ENCODE assay signal across 32 mouse cellular contexts in the genomic region with DNA sequence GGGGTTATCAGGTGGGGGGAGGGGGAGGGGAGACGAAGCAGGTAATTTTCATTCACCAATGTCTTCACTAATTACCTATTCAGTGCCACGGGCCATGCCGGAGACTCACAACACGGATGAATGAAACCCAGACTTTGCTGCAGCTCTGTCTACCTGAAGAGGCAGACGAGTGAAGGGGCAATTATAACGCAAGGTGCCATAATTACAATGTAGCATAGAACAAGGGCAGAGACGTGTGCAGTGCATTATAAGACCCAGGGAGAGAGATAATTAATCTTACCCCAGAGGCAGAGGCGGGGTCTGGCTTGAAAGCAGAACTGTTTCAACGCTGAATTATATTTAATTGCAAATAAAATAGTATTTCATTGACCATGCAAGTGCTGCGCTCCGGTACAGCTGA. TPM values are rescaled to one million over a fixed set of nuclear protein-coding genes. Genes with fewer than 3 reads are reported as not detected.
A peak's percentile ranks its signal among the peaks of the same experiment; 100 is the strongest.
DNase-seq lines count a peak whose midpoint lies in the region; ATAC-seq and TF ChIP-seq lines count a peak whose summit lies in the region.
"Had no signal": no experiment of that assay in that cellular context is flagged by ENCODE, and none has a peak within 500 bp of the region (broad histone marks: within the 10 kb centered on the region; RNA-seq: fewer than 3 reads in every experiment).

No protein-coding gene starts in this region.

- ATAC-seq in midbrain, embryonic 14.5 days (ENCODE audit: low FRiP score, low TSS enrichment): no peak; the same call in 1 of the 2 replicates
- no peak for ATAC-seq in midbrain, postnatal 0 days (ENCODE audit: low FRiP score)
- no peak for ATAC-seq in forebrain, embryonic 15.5 days (replicated peaks)
- peak; percentile 60; the same call in 1 of the 2 replicates for ATAC-seq in hindbrain, embryonic 15.5 days (ENCODE audit: low FRiP score, low read depth)
- ATAC-seq: activated CD4-positive, CD25-positive, alpha-beta regulatory T cell, adult 4 months; inflammation-experienced regulatory T-cells, adult 6 months; liver, postnatal 0 days had no signal

- no peaks in the 10 kb centered on the region for H3K36me3 ChIP-seq in midbrain, embryonic 14.5 days (ENCODE audit: control insufficient read depth, insufficient read depth, low read length)
- H3K36me3 ChIP-seq in midbrain, postnatal 0 days (ENCODE audit: insufficient read depth, low read length): 0 out of 2 replicates have a peak, but pooled peaks cover 3% of the 10 kb centered on the region
- H3K36me3 ChIP-seq in forebrain, embryonic 15.5 days: no peaks in the 10 kb centered on the region
- H3K36me3 ChIP-seq in hindbrain, embryonic 15.5 days: no peaks in the 10 kb centered on the region
- H3K36me3 ChIP-seq: heart, embryonic 12.5 days; limb, embryonic 12.5 days had no signal

- no peak overlapping the region for H3K4me2 ChIP-seq in midbrain, embryonic 14.5 days (ENCODE audit: low read length)
- H3K4me2 ChIP-seq in midbrain, postnatal 0 days (ENCODE audit: low read depth, low read length, poor library complexity, severe bottlenecking): no peak overlapping the region
- no peak overlapping the region for H3K4me2 ChIP-seq in forebrain, embryonic 15.5 days (replicated peaks)
- no peak overlapping the region for H3K4me2 ChIP-seq in hindbrain, embryonic 15.5 days
- H3K4me2 ChIP-seq: heart, embryonic 12.5 days; limb, embryonic 12.5 days; liver, embryonic 11.5 days had no signal

- DNase-seq in midbrain, embryonic 14.5 days: peak; percentile 41
- DNase-seq in midbrain, postnatal 0 days (ENCODE audit: low spot score): no peak
- no peak for DNase-seq in embryo, embryonic 10 days (ENCODE audit: low spot score)
- no peak for DNase-seq in lung, postnatal 25 days (ENCODE audit: low spot score)
- DNase-seq in heart, postnatal 10 days: no peak
- DNase-seq: adrenal gland, adult 8-10 months; cerebellum, adult 2 months; cerebellum, postnatal 36 days; gastrocnemius, postnatal 10 days; kidney, adult 18-20 months; kidney, postnatal 4 days; liver, postnatal 0 days; lung, postnatal 10 days; right cerebral cortex, postnatal 4 days; thymus, postnatal 25 days had no signal

- intact Hi-C loops in heart, postnatal 10 days (cut with DNase I): no loop called here

- peak overlapping the region; percentile 27 for H3K27ac ChIP-seq in midbrain, embryonic 14.5 days (replicated peaks; ENCODE audit: low read depth, low read length)
- H3K27ac ChIP-seq in midbrain, postnatal 0 days (ENCODE audit: low read depth, low read length): no peak overlapping the region
- peak overlapping the region; percentile 27; the same call in 1 of the 2 replicates for H3K27ac ChIP-seq in forebrain, embryonic 15.5 days (replicated peaks)
- peak overlapping the region; percentile 53 for H3K27ac ChIP-seq in hindbrain, embryonic 15.5 days (replicated peaks)
- H3K27ac ChIP-seq: limb, embryonic 12.5 days had no signal

- no peak for TF ChIP-seq CTCF in midbrain, postnatal 0 days (IDR thresholded peaks at IDR 0.05)

- H3K4me1 ChIP-seq in midbrain, embryonic 14.5 days (ENCODE audit: control insufficient read depth, insufficient read depth, low read length): 0 out of 2 replicates have a peak, but pooled peaks cover 3% of the 10 kb centered on the region
- no peaks in the 10 kb centered on the region for H3K4me1 ChIP-seq in midbrain, postnatal 0 days (ENCODE audit: insufficient read depth, low read length)
- 0 out of 2 replicates have a peak, but pooled peaks cover 7% of the 10 kb centered on the region for H3K4me1 ChIP-seq in forebrain, embryonic 15.5 days
- peaks cover 19% of the 10 kb centered on the region for H3K4me1 ChIP-seq in hindbrain, embryonic 15.5 days (replicated peaks)
- H3K4me1 ChIP-seq: heart, embryonic 12.5 days; limb, embryonic 12.5 days had no signal

- no peak overlapping the region for H3K4me3 ChIP-seq in midbrain, embryonic 14.5 days (replicated peaks; ENCODE audit: low read depth, low read length)
- no peak overlapping the region for H3K4me3 ChIP-seq in midbrain, postnatal 0 days (ENCODE audit: low read depth, low read length)
- H3K4me3 ChIP-seq in forebrain, embryonic 15.5 days: no peak overlapping the region
- no peak overlapping the region for H3K4me3 ChIP-seq in hindbrain, embryonic 15.5 days
- H3K4me3 ChIP-seq: heart, embryonic 12.5 days; limb, embryonic 12.5 days had no signal

- 59% methylated on average over 11 of the region's 11 CpGs for WGBS in midbrain, embryonic 14.5 days
- 55% methylated on average over 11 of the region's 11 CpGs for WGBS in midbrain, postnatal 0 days
- 32% methylated on average over 11 of the region's 11 CpGs for WGBS in forebrain, embryonic 15.5 days
- 39% methylated on average over 11 of the region's 11 CpGs for WGBS in hindbrain, embryonic 15.5 days

- H3K9me3 ChIP-seq in midbrain, embryonic 14.5 days (ENCODE audit: control insufficient read depth, low read length): no peaks in the 10 kb centered on the region
- no peaks in the 10 kb centered on the region for H3K9me3 ChIP-seq in midbrain, postnatal 0 days (ENCODE audit: low read length)
- no peaks in the 10 kb centered on the region for H3K9me3 ChIP-seq in forebrain, embryonic 15.5 days
- H3K9me3 ChIP-seq in hindbrain, embryonic 15.5 days: no peaks in the 10 kb centered on the region
- H3K9me3 ChIP-seq: heart, embryonic 12.5 days; limb, embryonic 12.5 days had no signal

- no peak overlapping the region for H3K9ac ChIP-seq in midbrain, embryonic 14.5 days (replicated peaks; ENCODE audit: low read length)
- H3K9ac ChIP-seq in midbrain, postnatal 0 days (replicated peaks; ENCODE audit: low read length, poor library complexity, severe bottlenecking): no peak overlapping the region
- no peak overlapping the region for H3K9ac ChIP-seq in forebrain, embryonic 15.5 days (replicated peaks)
- H3K9ac ChIP-seq in hindbrain, embryonic 15.5 days: no peak overlapping the region
- H3K9ac ChIP-seq: heart, embryonic 12.5 days; limb, embryonic 12.5 days; liver, postnatal 0 days had no signal

- no peaks in the 10 kb centered on the region for H3K27me3 ChIP-seq in midbrain, embryonic 14.5 days (ENCODE audit: control insufficient read depth, insufficient read depth, low read length)
- no peaks in the 10 kb centered on the region for H3K27me3 ChIP-seq in midbrain, postnatal 0 days (ENCODE audit: insufficient read depth, low read length)
- no peaks in the 10 kb centered on the region for H3K27me3 ChIP-seq in forebrain, embryonic 15.5 days
- H3K27me3 ChIP-seq in hindbrain, embryonic 15.5 days: no peaks in the 10 kb centered on the region

RNA-seq across cellular contexts. Expression of a gene that starts 27.9 kb away (rescaled TPM):
- 6.2 and 11.8 TPM in 2 replicates for polyA plus RNA-seq in midbrain, embryonic 14.5 days (2014; fragmentation: Nextera tagmentation; extraction: Ambion mirVana)
- total RNA-seq in midbrain, postnatal 0 days (2014; rRNA removed): 85.1 and 85.3 TPM in 2 replicates
- polyA plus RNA-seq in midbrain, postnatal 0 days (2015; fragmentation: Nextera tagmentation; extraction: Ambion mirVana): 18.4 and 22.8 TPM in 2 replicates
- 7.3 and 7.7 TPM in 2 replicates for polyA plus RNA-seq in forebrain, embryonic 15.5 days (2015; fragmentation: Nextera tagmentation; extraction: Ambion mirVana)
- polyA plus RNA-seq in hindbrain, embryonic 15.5 days (2015; fragmentation: Nextera tagmentation; extraction: Ambion mirVana): 18.2 and 21.5 TPM in 2 replicates
- under 1 TPM; 0.17 to 0.27 TPM for total RNA-seq in heart, postnatal 10 days (2021)
- total RNA-seq: granulocyte monocyte progenitor cell, adult 5-6 weeks; megakaryocyte, adult 5-6 weeks; monocyte, adult 5-6 weeks had no signal
- polyA plus RNA-seq: activated CD4-positive, CD25-positive, alpha-beta regulatory T cell, adult 4 months; C2C12; inflammation-experienced regulatory T-cells, adult 6 months had no signal

RNA-seq across cellular contexts. Expression of a gene that starts 37.1 kb away (rescaled TPM):
- not detected in 2 replicates for polyA plus RNA-seq in midbrain, embryonic 14.5 days (2014; fragmentation: Nextera tagmentation; extraction: Ambion mirVana)
- 0.11 TPM in 1 of 2 replicates, not detected in the other for total RNA-seq in midbrain, postnatal 0 days (2014; rRNA removed)
- 0.12 and 0.25 TPM in 2 replicates for polyA plus RNA-seq in midbrain, postnatal 0 days (2015; fragmentation: Nextera tagmentation; extraction: Ambion mirVana)
- not detected in 2 replicates for polyA plus RNA-seq in forebrain, embryonic 15.5 days (2015; fragmentation: Nextera tagmentation; extraction: Ambion mirVana)
- polyA plus RNA-seq in hindbrain, embryonic 15.5 days (2015; fragmentation: Nextera tagmentation; extraction: Ambion mirVana): 0.16 and 0.25 TPM in 2 replicates
- total RNA-seq in heart, postnatal 10 days (2021): not detected
- total RNA-seq: adrenal gland, adult 8-10 months; gastrocnemius, postnatal 10 days; granulocyte monocyte progenitor cell, adult 5-6 weeks; heart, postnatal 25 days; left cerebral cortex, postnatal 14 days; megakaryocyte, adult 5-6 weeks; monocyte, adult 5-6 weeks had no signal
- polyA plus RNA-seq: activated CD4-positive, CD25-positive, alpha-beta regulatory T cell, adult 4 months; C2C12; embryonic facial prominence, embryonic 14.5 days; heart, embryonic 12.5 days; inflammation-experienced regulatory T-cells, adult 6 months; kidney, embryonic 16.5 days; limb, embryonic 12.5 days; liver, embryonic 11.5 days; liver, postnatal 0 days; neural tube, embryonic 11.5 days; stomach, embryonic 14.5 days had no signal
